Mouse (Mus musculus): Measurements from ENCODE around the gene BC051019. TPM values are rescaled to one million over a fixed set of nuclear protein-coding genes. Genes with fewer than 3 reads are reported as not detected.

BC051019 gene
- total RNA-seq, 1 experiment = 1.3 TPM

DNA sequence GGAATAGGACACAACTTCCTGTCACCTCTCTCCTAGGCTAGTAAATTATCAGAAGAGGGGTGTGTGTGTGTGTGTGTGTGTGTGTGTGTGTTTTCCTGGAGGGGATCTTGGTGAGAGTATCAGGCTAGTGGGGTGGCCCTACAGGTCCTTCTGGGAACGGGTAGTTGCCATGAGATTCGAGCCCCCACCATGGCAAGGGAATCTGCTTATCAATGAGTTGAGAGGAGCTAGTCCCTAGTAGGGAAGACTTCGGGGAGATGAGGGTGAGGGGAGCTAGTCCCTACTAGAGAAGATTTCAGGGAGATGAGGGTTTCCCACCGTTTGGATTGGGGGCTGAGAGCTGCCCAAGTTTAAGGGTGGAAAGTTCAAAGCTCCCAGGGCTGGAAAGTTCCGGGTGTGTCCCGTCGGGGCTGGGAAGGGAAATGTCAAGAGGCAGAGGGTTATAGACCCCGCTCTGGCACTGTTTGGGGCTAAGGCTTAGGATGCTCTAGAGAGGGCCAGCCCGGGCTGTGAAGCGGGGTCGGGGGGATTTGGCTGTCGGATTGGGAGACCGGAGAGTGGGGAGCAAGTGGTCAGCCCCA lies 27.9 kb upstream of the BC051019 start:
- Histone ChIP-seq H3K4me3 (ENCODE audit: insufficient read depth in 1 of 2, low read depth in 1 of 2, low read length in 2 of 2, poor library complexity in 1 of 2, severe bottlenecking in 1 of 2) (peak overlapping the region; percentile 88 to 90), H3K4me1 (ENCODE audit: control insufficient read depth in 2 of 2, insufficient read depth in 2 of 2, low read length in 2 of 2, poor library complexity in 1 of 2) (no peaks in the 10 kb centered on the region), H3K27ac (ENCODE audit: insufficient read depth, low read depth, low read length, poor library complexity, severe bottlenecking) (no peak overlapping the region), H3K9ac (ENCODE audit: insufficient read depth, low read depth, low read length, poor library complexity, severe bottlenecking) (peak overlapping the region; percentile 88), H3K36me3 (ENCODE audit: control insufficient read depth, insufficient read depth, low read length, poor library complexity, severe bottlenecking) (no peaks in the 10 kb centered on the region), H3K9me3 (ENCODE audit: control insufficient read depth, insufficient read depth, low read depth, low read length) (no peaks in the 10 kb centered on the region)
- DNase-seq (ENCODE audit: low read depth, low spot score) = no peak
- in situ Hi-C loops (cut with MboI; ENCODE audit: low sequenced_read_pairs in 2 of 2, unreplicated experiment in 2 of 2) = no loop called here
- TF ChIP-seq MAFK (IDR thresholded peaks at IDR 0.05; ENCODE audit: insufficient read depth, low read depth, low read length) (no peak), ZC3H11A (IDR thresholded peaks at IDR 0.05; ENCODE audit: borderline replicate concordance, low read depth, low read length) (no peak), ZNF384 (IDR thresholded peaks at IDR 0.05; ENCODE audit: low read depth, low read length) (no peak), CHD2 (IDR thresholded peaks at IDR 0.05; ENCODE audit: low read depth, low read length) (no peak), HCFC1 (IDR thresholded peaks at IDR 0.05; ENCODE audit: borderline replicate concordance, insufficient read depth, low read length) (no peak)

DNA sequence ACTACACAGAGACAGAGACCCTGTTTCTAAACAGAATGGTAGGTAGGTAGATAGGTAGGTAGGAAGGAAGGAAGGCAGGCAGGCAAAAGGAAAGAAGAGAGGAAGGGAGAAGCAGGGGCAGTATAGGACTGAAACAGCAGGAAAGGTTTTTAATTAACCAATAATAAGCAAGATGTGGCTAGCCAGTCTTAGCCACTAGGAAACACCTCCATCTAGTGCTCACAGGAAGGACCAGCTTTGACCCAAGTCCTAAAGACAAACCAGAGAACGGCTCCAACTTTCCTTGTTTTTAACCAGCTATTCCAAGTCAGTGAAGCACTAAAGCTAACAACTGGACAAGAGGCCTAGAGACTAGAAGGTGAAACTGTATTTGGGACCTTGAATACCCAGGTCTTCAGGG lies 24.1 kb upstream of the BC051019 start:
- Histone ChIP-seq H3K27ac (ENCODE audit: insufficient read depth, low read depth, low read length, poor library complexity, severe bottlenecking) (no peak overlapping the region), H3K4me1 (ENCODE audit: control insufficient read depth in 2 of 2, insufficient read depth in 2 of 2, low read length in 2 of 2, poor library complexity in 1 of 2) (no peaks in the 10 kb centered on the region), H3K4me3 (ENCODE audit: insufficient read depth in 1 of 2, low read depth in 1 of 2, low read length in 2 of 2, poor library complexity in 1 of 2, severe bottlenecking in 1 of 2) (no peak overlapping the region), H3K36me3 (ENCODE audit: control insufficient read depth, insufficient read depth, low read length, poor library complexity, severe bottlenecking) (no peaks in the 10 kb centered on the region), H3K9ac (ENCODE audit: insufficient read depth, low read depth, low read length, poor library complexity, severe bottlenecking) (no peak overlapping the region), H3K9me3 (ENCODE audit: control insufficient read depth, insufficient read depth, low read depth, low read length) (no peaks in the 10 kb centered on the region)
- in situ Hi-C loops (cut with MboI; ENCODE audit: low sequenced_read_pairs in 2 of 2, unreplicated experiment in 2 of 2) = no loop called here
- DNase-seq (ENCODE audit: low read depth, low spot score) = no peak
- TF ChIP-seq ZNF384 (IDR thresholded peaks at IDR 0.05; ENCODE audit: low read depth, low read length) (no peak), MAFK (IDR thresholded peaks at IDR 0.05; ENCODE audit: insufficient read depth, low read depth, low read length) (no peak), HCFC1 (IDR thresholded peaks at IDR 0.05; ENCODE audit: borderline replicate concordance, insufficient read depth, low read length) (no peak), CHD2 (IDR thresholded peaks at IDR 0.05; ENCODE audit: low read depth, low read length) (no peak), ZC3H11A (IDR thresholded peaks at IDR 0.05; ENCODE audit: borderline replicate concordance, low read depth, low read length) (no peak)

DNA sequence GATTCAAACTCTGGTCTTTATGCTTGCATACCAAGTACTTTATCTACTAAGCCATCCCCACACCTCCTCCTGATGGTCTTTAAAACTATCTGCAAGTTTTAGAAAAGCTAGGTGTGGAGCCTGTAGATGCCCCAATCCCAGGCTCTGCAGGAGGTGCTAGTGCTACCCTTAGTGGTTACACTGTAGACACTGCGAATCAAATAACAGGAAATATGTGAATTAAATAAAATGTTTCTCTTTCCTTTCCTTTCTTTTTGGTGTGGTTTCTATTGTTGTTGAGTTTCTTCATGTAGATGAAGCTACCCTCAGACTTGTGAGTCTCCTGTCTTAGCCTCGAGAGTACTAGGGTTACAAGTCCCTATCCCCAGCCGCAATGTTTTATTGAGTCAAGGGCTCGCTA lies 18.1 kb upstream of the BC051019 start:
- TF ChIP-seq CHD2 (IDR thresholded peaks at IDR 0.05; ENCODE audit: low read depth, low read length) (no peak), HCFC1 (IDR thresholded peaks at IDR 0.05; ENCODE audit: borderline replicate concordance, insufficient read depth, low read length) (no peak), ZC3H11A (IDR thresholded peaks at IDR 0.05; ENCODE audit: borderline replicate concordance, low read depth, low read length) (no peak), MAFK (IDR thresholded peaks at IDR 0.05; ENCODE audit: insufficient read depth, low read depth, low read length) (no peak), ZNF384 (IDR thresholded peaks at IDR 0.05; ENCODE audit: low read depth, low read length) (no peak)
- H3K9me3 ChIP-seq (ENCODE audit: control insufficient read depth, insufficient read depth, low read depth, low read length) = no peaks in the 10 kb centered on the region
- H3K4me1 ChIP-seq (ENCODE audit: control insufficient read depth in 2 of 2, insufficient read depth in 2 of 2, low read length in 2 of 2, poor library complexity in 1 of 2) = no peaks in the 10 kb centered on the region
- in situ Hi-C loops (cut with MboI; ENCODE audit: low sequenced_read_pairs in 2 of 2, unreplicated experiment in 2 of 2) = no loop called here
- H3K36me3 ChIP-seq (ENCODE audit: control insufficient read depth, insufficient read depth, low read length, poor library complexity, severe bottlenecking) = no peaks in the 10 kb centered on the region
- H3K9ac ChIP-seq (ENCODE audit: insufficient read depth, low read depth, low read length, poor library complexity, severe bottlenecking) = no peak overlapping the region
- H3K27ac ChIP-seq (ENCODE audit: insufficient read depth, low read depth, low read length, poor library complexity, severe bottlenecking) = no peak overlapping the region
- no peak overlapping the region for H3K4me3 ChIP-seq (ENCODE audit: insufficient read depth in 1 of 2, low read depth in 1 of 2, low read length in 2 of 2, poor library complexity in 1 of 2, severe bottlenecking in 1 of 2)
- no peak for DNase-seq (ENCODE audit: low read depth, low spot score)

DNA sequence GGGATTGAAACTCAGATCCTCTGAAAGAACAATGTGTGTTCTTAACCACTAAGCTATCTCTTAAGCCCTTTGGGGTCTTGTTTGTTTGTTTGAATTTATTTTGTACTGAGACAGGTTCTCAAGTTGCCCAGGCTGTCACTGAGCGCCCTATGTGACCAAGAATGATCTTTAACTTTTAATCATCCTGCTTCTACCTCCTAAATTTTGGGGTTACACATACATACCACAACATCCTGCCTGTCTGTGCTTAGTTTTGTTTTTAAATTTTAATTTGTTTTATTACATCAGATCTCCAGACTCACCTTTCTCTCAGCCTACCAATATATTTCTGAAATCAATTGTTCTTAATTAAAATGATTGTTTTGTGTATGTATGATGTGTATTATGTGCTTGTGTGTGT lies 17.4 kb upstream of the BC051019 start:
- no peak for DNase-seq (ENCODE audit: low read depth, low spot score)
- Histone ChIP-seq H3K9ac (ENCODE audit: insufficient read depth, low read depth, low read length, poor library complexity, severe bottlenecking) (no peak overlapping the region), H3K9me3 (ENCODE audit: control insufficient read depth, insufficient read depth, low read depth, low read length) (no peaks in the 10 kb centered on the region), H3K27ac (ENCODE audit: insufficient read depth, low read depth, low read length, poor library complexity, severe bottlenecking) (no peak overlapping the region), H3K36me3 (ENCODE audit: control insufficient read depth, insufficient read depth, low read length, poor library complexity, severe bottlenecking) (no peaks in the 10 kb centered on the region), H3K4me1 (ENCODE audit: control insufficient read depth in 2 of 2, insufficient read depth in 2 of 2, low read length in 2 of 2, poor library complexity in 1 of 2) (no peaks in the 10 kb centered on the region), H3K4me3 (ENCODE audit: insufficient read depth in 1 of 2, low read depth in 1 of 2, low read length in 2 of 2, poor library complexity in 1 of 2, severe bottlenecking in 1 of 2) (no peak overlapping the region)
- in situ Hi-C loops (cut with MboI; ENCODE audit: low sequenced_read_pairs in 2 of 2, unreplicated experiment in 2 of 2) = no loop called here
- TF ChIP-seq CHD2 (IDR thresholded peaks at IDR 0.05; ENCODE audit: low read depth, low read length) = no peak
- TF ChIP-seq HCFC1 (IDR thresholded peaks at IDR 0.05; ENCODE audit: borderline replicate concordance, insufficient read depth, low read length) = no peak
- TF ChIP-seq ZNF384 (IDR thresholded peaks at IDR 0.05; ENCODE audit: low read depth, low read length) = no peak
- TF ChIP-seq ZC3H11A (IDR thresholded peaks at IDR 0.05; ENCODE audit: borderline replicate concordance, low read depth, low read length) = no peak
- TF ChIP-seq MAFK (IDR thresholded peaks at IDR 0.05; ENCODE audit: insufficient read depth, low read depth, low read length) = no peak

Data from ES-E14 (cell line).